In genomic region chr19:47831111-47831510, GRCm38 (mm10) we compare ENCODE assay signal across 20 mouse cellular contexts. TPM values are rescaled to one million over a fixed set of nuclear protein-coding genes. Genes with fewer than 3 reads are reported as not detected.
"Had no signal": no experiment of that assay in that cellular context is flagged by ENCODE, and none has a peak within 500 bp of the region (broad histone marks: within the 10 kb centered on the region; RNA-seq: fewer than 3 reads in every experiment).

No protein-coding gene starts in this region.

- H3K9ac ChIP-seq: liver, embryonic 13.5 days; midbrain, embryonic 12.5 days; midbrain, embryonic 15.5 days; neural tube, embryonic 13.5 days had no signal

- H3K27ac ChIP-seq: kidney, postnatal 0 days; layer of hippocampus, adult 2 months; liver, embryonic 13.5 days; midbrain, embryonic 12.5 days; midbrain, embryonic 15.5 days; neural tube, embryonic 13.5 days had no signal

- H3K27me3 ChIP-seq: midbrain, embryonic 12.5 days; midbrain, embryonic 15.5 days; neural tube, embryonic 13.5 days had no signal

- H3K36me3 ChIP-seq: liver, embryonic 13.5 days; midbrain, embryonic 12.5 days; midbrain, embryonic 15.5 days; neural tube, embryonic 13.5 days had no signal

- H3K4me1 ChIP-seq: liver, embryonic 13.5 days; midbrain, embryonic 12.5 days; midbrain, embryonic 15.5 days; neural tube, embryonic 13.5 days had no signal

- H3K4me2 ChIP-seq: liver, embryonic 13.5 days; midbrain, embryonic 12.5 days; midbrain, embryonic 15.5 days; neural tube, embryonic 13.5 days had no signal

- DNase-seq: kidney, adult 2 months; kidney, postnatal 25 days; layer of hippocampus, adult 9-11 months; liver, embryonic 13.5 days; lung, adult 2 months; lung, postnatal 14 days; lung, postnatal 4 days; retina, postnatal 1 day; right cerebral cortex, postnatal 25 days; thymus, adult 2 months; thymus, postnatal 14 days; thymus, postnatal 4 days had no signal

- ATAC-seq: midbrain, embryonic 15.5 days had no signal

- H3K9me3 ChIP-seq: liver, embryonic 13.5 days; midbrain, embryonic 12.5 days; midbrain, embryonic 15.5 days; neural tube, embryonic 13.5 days had no signal

- H3K4me3 ChIP-seq: layer of hippocampus, adult 2 months; liver, embryonic 13.5 days; midbrain, embryonic 12.5 days; midbrain, embryonic 15.5 days; myocyte; neural tube, embryonic 13.5 days had no signal

RNA-seq across cellular contexts. Expression of gene Gsto2, which starts 34.2 kb away (rescaled TPM):
- total RNA-seq: monocyte, adult 5-6 weeks had no signal
- polyA plus RNA-seq: small intestine, adult 2 months had no signal
